ENCODE assay signal across 20 mouse cellular contexts in genomic region chr9:72434876-72435275, GRCm38 (mm10). TPM values are rescaled to one million over a fixed set of nuclear protein-coding genes. Genes with fewer than 3 reads are reported as not detected.
A peak's percentile ranks its signal among the peaks of the same experiment; 100 is the strongest.
DNase-seq lines count a peak whose midpoint lies in the region; ATAC-seq and TF ChIP-seq lines count a peak whose summit lies in the region.
"Had no signal": no experiment of that assay in that cellular context is flagged by ENCODE, and none has a peak within 500 bp of the region (broad histone marks: within the 10 kb centered on the region; RNA-seq: fewer than 3 reads in every experiment).

No protein-coding gene starts in this region.

- H3K9ac ChIP-seq in forebrain, embryonic 14.5 days (ENCODE audit: low read length): no peak overlapping the region
- H3K9ac ChIP-seq in forebrain, embryonic 13.5 days: no peak overlapping the region
- no peak overlapping the region for H3K9ac ChIP-seq in neural tube, embryonic 15.5 days (replicated peaks)
- H3K9ac ChIP-seq: forebrain, postnatal 0 days; hindbrain, embryonic 15.5 days; lung, embryonic 15.5 days had no signal

- H3K27ac ChIP-seq in forebrain, embryonic 14.5 days (ENCODE audit: low read depth, low read length): no peak overlapping the region
- H3K27ac ChIP-seq in forebrain, embryonic 13.5 days: no peak overlapping the region
- no peak overlapping the region for H3K27ac ChIP-seq in testis, adult 2 months (ENCODE audit: control insufficient read depth, insufficient read depth, low read depth, low read length)
- H3K27ac ChIP-seq in neural tube, embryonic 15.5 days (replicated peaks): no peak overlapping the region
- H3K27ac ChIP-seq: hindbrain, embryonic 15.5 days; lung, embryonic 15.5 days had no signal

- TF ChIP-seq CTCF in testis, adult 2 months (IDR thresholded peaks at IDR 0.05; ENCODE audit: control insufficient read depth, insufficient read depth, insufficient replicate concordance, low read depth, low read length): no peak

- no peak for ATAC-seq in forebrain, embryonic 14.5 days
- ATAC-seq in forebrain, embryonic 13.5 days: no peak
- ATAC-seq in neural tube, embryonic 15.5 days (ENCODE audit: low FRiP score): no peak
- ATAC-seq: forebrain, postnatal 0 days had no signal

- 54% methylated on average over 9 of the region's 9 CpGs for WGBS in forebrain, embryonic 14.5 days
- WGBS in forebrain, embryonic 13.5 days: 49% methylated on average over 9 of the region's 9 CpGs
- 47% methylated on average over 9 of the region's 9 CpGs for WGBS in neural tube, embryonic 15.5 days

- no peaks in the 10 kb centered on the region for H3K9me3 ChIP-seq in forebrain, embryonic 14.5 days (replicated peaks; ENCODE audit: control insufficient read depth, low read length)
- no peaks in the 10 kb centered on the region for H3K9me3 ChIP-seq in forebrain, embryonic 13.5 days (replicated peaks)
- no peaks in the 10 kb centered on the region for H3K9me3 ChIP-seq in neural tube, embryonic 15.5 days (replicated peaks)
- H3K9me3 ChIP-seq: G1E; hindbrain, embryonic 15.5 days; lung, embryonic 15.5 days; megakaryocyte, embryonic 14.5 days had no signal

- H3K4me1 ChIP-seq in forebrain, embryonic 14.5 days (ENCODE audit: control insufficient read depth, insufficient read depth, low read length): 0 out of 2 replicates have a peak, but pooled peaks cover 4% of the 10 kb centered on the region
- H3K4me1 ChIP-seq in forebrain, embryonic 13.5 days: peaks cover 16% of the 10 kb centered on the region
- peaks cover 14% of the 10 kb centered on the region for H3K4me1 ChIP-seq in testis, adult 2 months (ENCODE audit: control insufficient read depth, insufficient read depth, low read length)
- H3K4me1 ChIP-seq in neural tube, embryonic 15.5 days: peaks cover 8% of the 10 kb centered on the region

- no peak overlapping the region for H3K4me2 ChIP-seq in forebrain, embryonic 14.5 days (ENCODE audit: low read length)
- no peak overlapping the region for H3K4me2 ChIP-seq in forebrain, embryonic 13.5 days
- peak overlapping the region; percentile 13; the same call in 1 of the 2 replicates for H3K4me2 ChIP-seq in neural tube, embryonic 15.5 days
- H3K4me2 ChIP-seq: hindbrain, embryonic 15.5 days; lung, embryonic 15.5 days had no signal

- H3K27me3 ChIP-seq in forebrain, embryonic 14.5 days (replicated peaks; ENCODE audit: control insufficient read depth, insufficient read depth, low read length): no peaks in the 10 kb centered on the region
- no peaks in the 10 kb centered on the region for H3K27me3 ChIP-seq in forebrain, embryonic 13.5 days
- no peaks in the 10 kb centered on the region for H3K27me3 ChIP-seq in testis, adult 2 months (ENCODE audit: control insufficient read depth, insufficient read depth, low read length)
- no peaks in the 10 kb centered on the region for H3K27me3 ChIP-seq in neural tube, embryonic 15.5 days (replicated peaks)
- H3K27me3 ChIP-seq: hindbrain, embryonic 15.5 days; lung, embryonic 15.5 days had no signal

- H3K4me3 ChIP-seq in forebrain, embryonic 14.5 days (ENCODE audit: low read depth, low read length): no peak overlapping the region
- no peak overlapping the region for H3K4me3 ChIP-seq in forebrain, embryonic 13.5 days
- peak overlapping the region; percentile 50 for H3K4me3 ChIP-seq in testis, adult 2 months (ENCODE audit: control insufficient read depth, low read depth, low read length)
- no peak overlapping the region for H3K4me3 ChIP-seq in neural tube, embryonic 15.5 days (replicated peaks)
- H3K4me3 ChIP-seq: hindbrain, embryonic 15.5 days; lung, embryonic 15.5 days had no signal

- no peak for TF ChIP-seq POLR2A in testis, adult 2 months (IDR thresholded peaks at IDR 0.05; ENCODE audit: control insufficient read depth, low read depth, low read length)

- no peaks in the 10 kb centered on the region for H3K36me3 ChIP-seq in forebrain, embryonic 14.5 days (ENCODE audit: control insufficient read depth, insufficient read depth, low read length)
- no peaks in the 10 kb centered on the region for H3K36me3 ChIP-seq in forebrain, embryonic 13.5 days (ENCODE audit: poor library complexity, severe bottlenecking)
- H3K36me3 ChIP-seq in testis, adult 2 months (ENCODE audit: control insufficient read depth, insufficient read depth, low read length): no peaks in the 10 kb centered on the region
- H3K36me3 ChIP-seq in neural tube, embryonic 15.5 days: no peaks in the 10 kb centered on the region
- H3K36me3 ChIP-seq: hindbrain, embryonic 15.5 days; lung, embryonic 15.5 days had no signal

- peak; percentile 17 for DNase-seq in forebrain, embryonic 14.5 days (ENCODE audit: low spot score)
- no peak for DNase-seq in testis, postnatal 10 days (ENCODE audit: low spot score)
- DNase-seq in forelimb bud, embryonic 11.5 days (ENCODE audit: low read depth, low spot score): peak; percentile 55
- DNase-seq in thymus, postnatal 25 days: no peak
- no peak for DNase-seq in lung, postnatal 36 days
- DNase-seq: adrenal gland, adult 2 months; cerebellum, adult 2 months; forebrain, postnatal 0 days; gastrocnemius, postnatal 10 days; heart, postnatal 14 days; kidney, adult 2 months; kidney, postnatal 36 days; thymus, adult 18-20 months had no signal

RNA-seq across cellular contexts. Expression of gene Mns1, which starts 2.9 kb away (rescaled TPM):
- 15.1 and 15.5 TPM in 2 replicates for polyA plus RNA-seq in forebrain, embryonic 14.5 days (2014; fragmentation: Nextera tagmentation; extraction: Ambion mirVana)
- 28.8 and 30.4 TPM in 2 replicates for polyA plus RNA-seq in forebrain, embryonic 13.5 days (2015; fragmentation: Nextera tagmentation; extraction: Ambion mirVana)
- polyA plus RNA-seq in testis, adult 2 months (2012; rRNA removed): 74.4 and 92.1 TPM in 2 replicates
- polyA plus RNA-seq in neural tube, embryonic 15.5 days (2015; fragmentation: Nextera tagmentation; extraction: Ambion mirVana): 6.4 and 13.2 TPM in 2 replicates

RNA-seq across cellular contexts. Expression of gene Tex9, which starts 57.1 kb away (rescaled TPM):
- 35.3 and 40.3 TPM in 2 replicates for polyA plus RNA-seq in forebrain, embryonic 14.5 days (2014; fragmentation: Nextera tagmentation; extraction: Ambion mirVana)
- 62.0 and 65.6 TPM in 2 replicates for polyA plus RNA-seq in forebrain, embryonic 13.5 days (2015; fragmentation: Nextera tagmentation; extraction: Ambion mirVana)
- polyA plus RNA-seq in testis, adult 2 months (2012; rRNA removed): 29.3 and 38.0 TPM in 2 replicates
- 26.8 and 36.0 TPM in 2 replicates for polyA plus RNA-seq in neural tube, embryonic 15.5 days (2015; fragmentation: Nextera tagmentation; extraction: Ambion mirVana)

Comparison
In these comparisons a context has a peak if more than half of its experiments do, and no peak if none do; other contexts are left out.
1. DNase-seq: peak in forebrain, embryonic 14.5 days (single experiment) and forelimb bud, embryonic 11.5 days (single experiment); none in testis, postnatal 10 days (single experiment), thymus, postnatal 25 days (single experiment) and lung, postnatal 36 days (single experiment).